Mouse (Mus musculus) testis, postnatal 10 days (tissue): Measurements from ENCODE around the gene Galnt17.

ENCODE experiments used
- DNase-seq: peaks from one replicate; pipeline ENCODE4 v3.0.0; 2021; ENCODE audit warnings: low spot score

The Galnt17 gene

GRCm38 (mm10) chr5:131308397-131308796, at the start of gene Galnt17:
TSS of gene Galnt17 (minus strand) at chr5:131308497.
- DNase-seq: no peak

DNA sequence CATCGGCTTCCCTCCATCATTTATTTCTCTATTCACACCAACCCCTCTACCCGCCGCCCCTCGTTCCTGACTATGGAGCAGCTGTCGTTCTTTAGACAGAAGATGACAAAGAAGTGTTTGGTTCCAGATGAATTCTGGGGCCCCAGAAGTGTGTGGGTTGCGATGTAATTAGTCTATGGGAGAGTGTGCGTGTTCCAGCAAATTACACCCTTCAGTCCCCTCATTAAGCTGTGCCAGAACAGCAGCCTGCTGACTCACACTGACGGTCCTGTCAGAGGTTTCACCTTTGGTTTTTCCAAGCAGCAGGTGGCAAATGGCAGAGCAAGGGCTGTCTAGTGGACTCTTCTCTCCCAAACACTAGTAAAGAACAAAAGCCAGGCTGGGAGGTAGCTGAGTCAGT, 26.2 kb upstream of the Galnt17 start:
- DNase-seq: no peak

- no peak for DNase-seq
Measured at GRCm38 (mm10) chr5:131321286-131321685, 13.0 kb upstream of the Galnt17 start.

- DNase-seq: no peak
Measured at GRCm38 (mm10) chr5:131319605-131320004, 11.3 kb upstream of the Galnt17 start.

DNA sequence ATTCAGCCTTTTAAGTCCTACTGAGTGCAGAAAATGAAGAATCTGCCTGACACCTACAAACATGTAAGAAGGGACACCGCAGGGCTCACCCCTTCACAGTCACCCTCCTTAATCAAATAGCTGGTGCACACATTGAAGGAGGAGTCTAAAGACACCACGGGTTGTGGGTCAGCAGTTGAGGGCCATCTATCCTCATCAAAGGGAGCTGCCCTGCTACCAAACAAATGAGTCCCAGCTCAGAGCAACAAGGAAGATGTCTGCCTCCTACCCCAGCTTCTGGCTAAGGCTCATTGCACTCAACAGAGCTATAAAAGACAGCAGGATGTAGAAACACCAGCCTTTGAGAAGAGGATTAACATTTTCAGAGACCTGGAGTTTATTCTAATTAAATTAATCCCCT, 10.8 kb upstream of the Galnt17 start:
- DNase-seq: no peak

GRCm38 (mm10) chr5:131315016-131315415, 6.7 kb upstream of the Galnt17 start:
- DNase-seq: no peak

- peak; percentile 79 for DNase-seq
Measured at GRCm38 (mm10) chr5:131307656-131308151, 593 bp downstream of the Galnt17 start.

DNA sequence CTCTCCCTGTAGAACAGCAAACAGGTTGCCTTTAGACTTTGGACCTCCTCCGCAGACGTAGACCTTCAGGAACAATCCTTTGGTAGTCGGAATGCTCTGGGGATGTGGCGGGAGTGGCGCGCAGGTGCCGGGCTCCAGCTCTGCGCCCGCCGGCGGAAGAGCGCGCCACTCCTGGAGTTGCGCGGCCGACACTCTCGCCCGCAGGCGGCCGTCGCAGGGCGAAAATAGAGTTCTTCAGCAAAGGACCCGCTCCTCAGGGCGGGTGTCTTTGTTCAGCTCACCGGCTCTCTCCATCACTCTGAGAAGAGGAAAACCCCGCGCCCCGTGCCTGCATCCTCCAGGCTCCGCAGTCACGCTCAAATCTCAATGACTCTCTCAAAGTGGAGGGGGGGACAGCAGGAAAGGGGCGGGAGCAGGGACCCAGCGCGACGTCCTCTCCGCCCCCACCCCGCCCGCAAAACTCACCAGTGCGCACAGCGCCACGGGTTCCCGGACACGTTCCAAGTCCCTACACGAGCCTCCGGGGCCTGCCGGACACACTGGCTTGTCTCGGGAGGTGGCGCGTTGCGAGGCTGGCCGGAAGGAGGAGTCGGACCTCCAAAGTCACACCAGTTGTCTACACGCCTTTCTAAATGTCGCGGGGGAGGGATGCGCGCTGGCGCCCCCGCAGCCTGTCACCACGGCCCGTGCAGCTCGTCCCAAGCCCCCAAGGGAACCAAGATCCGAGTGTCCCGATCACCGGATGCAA, 1.2 kb downstream of the Galnt17 start:
- peak; percentile 47 for DNase-seq

- no peak for DNase-seq
Measured at GRCm38 (mm10) chr5:131306321-131306907, 1.9 kb downstream of the Galnt17 start.

DNA sequence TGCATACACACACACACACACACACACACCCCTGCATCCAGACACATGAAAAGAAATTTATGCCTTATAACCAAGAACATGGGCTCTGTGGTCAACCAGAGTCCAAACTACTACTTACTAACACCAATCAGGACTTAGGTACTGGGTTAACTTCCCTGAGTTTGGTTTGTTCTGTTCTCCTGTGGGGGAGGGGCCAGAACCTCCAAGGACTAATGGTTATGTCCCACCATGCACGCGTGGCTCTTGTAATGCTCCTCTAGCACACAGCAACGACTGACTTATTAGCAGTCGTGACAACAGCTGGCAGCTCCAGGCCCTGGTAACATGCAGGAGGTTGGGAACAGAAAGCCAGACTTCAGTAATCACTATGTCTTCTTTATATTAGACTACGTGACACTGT, 3.1 kb downstream of the Galnt17 start:
- DNase-seq: no peak

DNA sequence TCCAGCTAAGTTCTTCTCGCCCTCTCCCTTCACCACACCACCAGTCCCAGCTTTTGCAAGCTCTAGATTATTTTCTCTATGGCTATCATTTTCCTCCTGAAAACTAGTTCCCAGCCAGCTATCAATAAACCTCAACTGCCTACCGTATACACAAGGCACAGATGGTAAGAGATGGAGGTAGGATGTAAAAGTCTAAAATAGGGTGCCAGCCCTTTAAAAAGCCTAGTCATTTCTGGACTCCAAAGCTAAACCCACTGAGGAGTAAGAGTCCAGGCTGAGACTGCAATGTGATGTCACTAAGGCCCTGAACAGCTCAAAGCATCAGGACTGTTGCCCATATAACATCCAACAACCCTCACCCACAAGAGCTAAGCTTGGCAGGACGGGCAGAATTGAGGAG, 6.8 kb downstream of the Galnt17 start:
- no peak for DNase-seq

DNA sequence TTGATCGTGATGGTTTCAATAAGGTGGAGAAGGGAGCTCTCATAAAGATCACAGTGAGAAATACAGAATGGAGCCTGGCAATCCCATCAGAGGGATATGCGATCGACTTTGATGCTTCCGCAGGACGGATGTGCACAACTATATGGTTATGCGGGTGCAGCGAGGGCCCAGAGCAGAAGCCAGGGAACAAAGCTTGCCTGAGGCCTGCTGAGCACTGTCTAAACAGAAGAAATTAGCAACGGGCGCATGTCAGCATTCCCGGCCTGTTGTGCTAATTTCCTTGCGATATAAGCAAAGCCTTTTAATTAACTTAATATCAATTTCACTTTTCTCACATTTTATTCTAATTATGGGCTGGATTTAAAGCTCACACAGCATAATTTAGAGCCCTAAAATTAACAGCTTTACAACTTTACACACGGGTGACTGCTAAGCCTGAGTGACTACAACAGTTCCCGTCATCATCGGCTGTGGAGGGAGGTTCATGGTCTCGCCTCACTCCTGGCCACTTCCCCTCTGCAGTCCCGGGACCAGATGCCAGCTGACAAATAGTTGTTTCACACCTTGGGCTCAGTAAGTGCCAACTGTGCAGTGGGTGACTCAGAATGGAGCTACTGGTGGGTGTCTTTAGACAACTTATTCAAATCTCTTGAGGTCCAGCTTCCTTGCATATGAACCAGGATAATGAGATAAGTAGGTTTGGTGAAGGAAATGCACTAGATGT, 14.4 kb downstream of the Galnt17 start:
- no peak for DNase-seq

- DNase-seq: no peak
Measured at GRCm38 (mm10) chr5:131287091-131287490, 21.2 kb downstream of the Galnt17 start.

DNA sequence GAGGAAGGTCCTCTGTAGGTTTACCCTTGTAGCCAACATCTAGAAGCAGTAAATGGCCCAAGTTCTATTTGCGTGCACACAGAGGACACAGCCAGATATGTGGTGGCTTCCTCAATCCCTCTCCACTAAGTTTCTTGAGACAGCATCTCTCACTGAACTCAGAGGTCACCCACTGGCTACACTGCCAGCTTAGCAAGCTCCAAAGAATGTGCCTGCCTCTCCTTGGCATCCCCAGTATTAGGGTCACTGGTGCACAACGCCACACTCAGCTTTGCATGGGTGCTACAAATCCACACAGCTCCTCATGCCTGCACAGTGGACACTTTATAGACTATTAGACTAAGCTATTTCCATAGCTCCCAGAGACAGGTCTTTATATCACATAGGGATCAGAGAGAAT, 21.6 kb downstream of the Galnt17 start:
- DNase-seq: no peak

GRCm38 (mm10) chr5:131280349-131280748, 27.9 kb downstream of the Galnt17 start:
- peak; percentile 61 for DNase-seq

DNA sequence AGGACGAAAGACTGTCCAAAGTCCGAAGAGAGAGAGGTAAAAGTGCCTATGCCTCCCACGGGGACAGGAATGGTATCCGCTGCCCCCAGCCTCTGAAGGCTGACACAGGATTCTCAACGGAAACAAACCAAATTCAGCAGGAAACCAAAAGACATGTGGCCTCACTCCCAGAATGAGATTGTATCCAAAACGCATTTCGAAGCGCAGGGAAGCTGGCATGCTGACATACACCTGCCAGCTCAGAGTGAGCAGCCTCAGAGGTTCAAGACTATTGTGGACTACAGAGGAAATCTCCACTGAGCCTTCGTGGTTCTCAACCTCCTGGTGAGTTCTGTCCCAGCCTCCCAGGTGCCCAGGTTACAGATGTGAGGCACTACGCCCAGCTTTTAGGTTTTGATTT, 29.0 kb downstream of the Galnt17 start:
- DNase-seq: no peak

- peak; percentile 73 for DNase-seq
Measured at GRCm38 (mm10) chr5:131277227-131277626, 31.1 kb downstream of the Galnt17 start.

GRCm38 (mm10) chr5:131266291-131266690, 42.0 kb downstream of the Galnt17 start:
- DNase-seq: no peak

GRCm38 (mm10) chr5:131264145-131264544, 44.2 kb downstream of the Galnt17 start:
- no peak for DNase-seq

DNA sequence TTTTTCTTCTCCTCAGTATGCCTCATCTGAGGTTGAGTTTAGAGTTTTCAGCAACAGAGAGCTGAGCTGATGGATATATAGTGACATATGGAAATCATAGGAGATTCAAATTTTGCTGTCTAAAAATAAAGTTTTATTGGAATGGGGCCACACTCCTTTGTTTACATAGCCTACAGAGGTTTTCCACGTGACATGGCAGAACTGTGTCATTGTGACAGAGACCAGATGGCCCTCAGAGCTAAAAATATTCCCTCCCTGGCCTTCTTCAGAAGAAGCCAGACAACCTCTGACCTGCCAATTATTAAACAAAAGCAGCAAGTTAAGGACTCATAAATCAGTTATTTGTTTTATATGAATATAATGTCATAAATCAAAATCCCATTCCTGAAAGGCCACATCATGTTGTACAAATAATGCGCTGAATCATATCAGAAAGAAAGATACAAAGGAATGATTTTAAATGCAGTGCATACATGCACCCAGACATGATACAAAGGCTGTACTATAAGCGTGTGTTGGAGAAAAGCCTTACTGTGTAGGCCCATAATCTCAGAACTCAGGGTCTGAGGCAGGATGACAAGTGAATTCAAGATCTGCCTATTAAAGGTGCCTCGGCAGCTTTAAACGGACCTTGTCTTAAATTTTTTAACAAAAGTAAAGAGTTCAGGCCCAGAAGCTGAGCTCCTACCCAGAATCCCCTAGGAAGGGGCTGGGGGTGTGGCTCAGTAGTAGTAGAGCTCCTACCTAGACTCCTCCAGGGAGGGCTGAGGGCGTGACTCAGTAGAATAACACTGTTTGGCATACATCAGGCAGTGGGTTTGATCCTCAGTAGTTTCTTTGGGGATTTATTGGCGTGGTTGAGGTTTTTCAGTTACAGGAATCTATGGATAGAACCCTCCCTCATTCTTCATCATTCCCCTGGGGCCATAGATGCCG, 57.3 kb downstream of the Galnt17 start:
- DNase-seq: no peak

GRCm38 (mm10) chr5:131248416-131248815, 59.9 kb downstream of the Galnt17 start:
- DNase-seq: no peak

DNA sequence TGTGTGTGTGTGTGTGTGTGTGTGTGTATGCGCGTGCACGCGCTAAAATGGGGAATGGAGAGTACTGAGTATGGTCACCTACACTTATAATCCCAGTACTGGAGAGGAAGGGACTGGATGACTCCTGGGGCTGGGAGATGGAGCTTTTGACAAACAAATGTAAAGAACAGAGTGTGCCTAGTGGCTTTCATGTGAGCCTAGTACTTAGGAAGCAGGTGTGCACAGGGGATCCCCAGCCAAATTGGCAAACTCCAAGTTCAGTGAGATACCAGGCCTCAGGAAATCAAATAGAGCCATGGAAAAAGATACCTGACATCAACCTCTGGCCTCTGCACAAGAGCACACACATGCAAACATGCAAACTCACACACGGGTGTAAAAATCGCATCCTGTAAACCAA, 61.7 kb downstream of the Galnt17 start:
- DNase-seq: no peak
